Mouse (Mus musculus): Measurements from ENCODE around the gene Fkbp3. TPM values are rescaled to one million over a fixed set of nuclear protein-coding genes. Genes with fewer than 3 reads are reported as not detected.
"Not testable (repeated sequence)": the region's sequence is repeated elsewhere in the genome, so short reads cannot be mapped to it uniquely, and the experiment has no call there.

The Fkbp3 gene
- polyA plus RNA-seq (2015; fragmentation: Nextera tagmentation; extraction: Ambion mirVana): 340 and 409 TPM in 2 replicates

DNA sequence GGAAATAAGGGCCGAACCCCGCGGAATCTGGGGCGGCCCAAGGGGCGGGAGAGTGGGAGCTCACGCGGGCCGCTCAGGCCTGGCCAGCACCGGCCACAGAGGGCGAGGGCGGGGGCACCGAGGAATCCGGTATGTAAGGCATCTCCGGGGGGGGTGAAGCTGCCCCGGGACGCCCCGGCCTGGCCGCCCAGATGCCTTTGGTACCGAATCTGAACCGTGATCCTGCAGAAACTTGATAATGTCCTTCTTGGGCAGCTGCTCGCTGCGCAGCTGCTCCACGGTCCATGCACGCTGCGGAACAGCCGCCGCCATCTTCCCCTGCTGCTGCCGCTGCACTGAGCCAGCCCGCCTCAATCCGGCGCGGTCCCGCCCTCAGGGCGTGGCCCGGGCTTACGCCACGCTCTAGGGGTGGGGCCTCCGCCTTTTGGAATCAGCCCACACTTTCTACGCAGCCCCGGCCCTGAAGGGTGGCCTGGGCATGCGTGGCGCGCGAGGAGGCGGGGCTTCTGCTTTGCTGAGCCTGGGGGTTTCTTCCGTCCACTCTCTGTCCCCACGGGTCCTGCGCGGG lies at the start of gene Fkbp3:
Fkbp3 (minus strand) TSS at position 397 of the 568 bp plus-strand sequence.
- no peaks in the 10 kb centered on the region for H3K27me3 ChIP-seq (replicated peaks)
- peak within 1 kb of the TSS; percentile 90 for H3K27ac ChIP-seq
- WGBS: under 1% methylated on average over 48 of the region's 49 CpGs
- peak within 1 kb of the TSS; percentile 94 for H3K9ac ChIP-seq
- no peaks in the 10 kb centered on the region for H3K36me3 ChIP-seq
- peaks cover 5% of the 10 kb centered on the region; the same call in 1 of the 2 replicates for H3K4me1 ChIP-seq (replicated peaks)
- H3K4me3 ChIP-seq (replicated peaks): peak within 1 kb of the TSS; percentile 65
- H3K4me2 ChIP-seq (replicated peaks): peak within 1 kb of the TSS; percentile 64
- ATAC-seq: peak; percentile 99
- H3K9me3 ChIP-seq: no peaks in the 10 kb centered on the region

DNA sequence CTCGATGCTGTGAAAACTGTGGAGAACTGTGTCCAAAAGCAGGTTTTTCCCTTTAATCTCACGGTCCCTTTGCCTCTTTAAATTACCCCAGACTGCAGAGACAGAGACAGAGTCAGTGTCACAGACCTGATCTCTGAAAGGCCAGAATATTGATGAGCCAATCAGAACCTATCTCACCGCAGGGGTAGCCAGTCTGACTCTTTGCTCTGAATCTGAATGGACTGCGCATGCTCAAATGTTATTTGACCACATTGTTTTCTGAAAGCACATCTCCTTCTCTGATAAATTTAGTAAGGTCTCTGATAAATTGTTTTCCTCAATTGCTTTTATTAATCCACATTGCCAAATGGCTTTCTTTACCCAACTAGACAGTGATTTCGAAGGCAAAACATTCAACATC lies 45.6 kb upstream of the Fkbp3 start:
- Histone ChIP-seq H3K4me1 (replicated peaks) (no peaks in the 10 kb centered on the region), H3K36me3 (peaks cover 5% of the 10 kb centered on the region; the same call in 1 of the 2 replicates), H3K27me3 (replicated peaks) (no peaks in the 10 kb centered on the region), H3K4me3 (replicated peaks) (no peak overlapping the region), H3K4me2 (replicated peaks) (no peak overlapping the region), H3K9ac (no peak overlapping the region), H3K9me3 (no peaks in the 10 kb centered on the region), H3K27ac (no peak overlapping the region)
- 94% methylated on average over 5 of the region's 5 CpGs for WGBS
- no peak for ATAC-seq

DNA sequence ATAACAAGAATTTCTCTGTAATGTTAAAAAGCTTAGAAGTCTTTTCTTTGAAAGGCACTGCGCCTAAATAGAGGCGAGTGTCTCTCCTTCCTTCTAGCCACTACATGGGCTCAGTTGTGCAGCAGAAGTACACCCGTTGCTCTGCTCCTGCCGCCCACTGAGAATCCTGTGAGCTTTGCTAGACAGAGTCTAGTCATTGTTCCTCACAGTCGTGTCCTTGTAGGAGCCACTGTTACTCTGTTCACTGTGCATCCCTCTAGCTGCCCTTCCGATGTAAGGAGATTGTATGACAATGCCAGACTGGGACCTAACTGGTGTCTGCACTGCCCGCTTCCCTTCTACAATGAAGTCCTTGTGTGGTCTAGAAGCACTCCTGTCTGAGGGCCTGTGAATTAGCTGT lies 45.2 kb upstream of the Fkbp3 start:
- WGBS: 80% methylated on average over 7 of the region's 7 CpGs
- H3K9ac ChIP-seq: no peak overlapping the region
- H3K36me3 ChIP-seq: peaks cover 5% of the 10 kb centered on the region; the same call in 1 of the 2 replicates
- no peaks in the 10 kb centered on the region for H3K9me3 ChIP-seq
- H3K4me3 ChIP-seq (replicated peaks): no peak overlapping the region
- no peak for ATAC-seq
- no peak overlapping the region for H3K27ac ChIP-seq
- H3K4me1 ChIP-seq (replicated peaks): no peaks in the 10 kb centered on the region
- no peaks in the 10 kb centered on the region for H3K27me3 ChIP-seq (replicated peaks)
- H3K4me2 ChIP-seq (replicated peaks): no peak overlapping the region

DNA sequence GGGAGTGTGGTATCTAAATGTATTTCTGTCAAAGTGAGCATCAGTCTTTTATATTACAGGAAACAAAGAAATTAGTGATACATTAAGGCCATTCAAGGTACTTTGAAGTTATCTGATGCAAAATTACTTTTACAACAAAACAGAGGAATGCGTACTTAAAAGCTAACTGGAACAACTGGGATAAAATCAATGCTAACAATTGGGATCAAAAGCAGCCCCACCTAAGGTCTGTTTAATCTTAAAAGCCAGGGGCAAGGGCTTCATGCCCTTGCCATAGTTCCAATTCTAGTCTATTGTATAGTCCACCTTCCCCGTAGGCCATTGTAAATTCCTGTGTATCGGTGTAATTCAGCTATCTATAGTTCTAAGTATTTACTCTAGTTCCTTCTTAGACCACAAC lies 41.2 kb upstream of the Fkbp3 start:
- H3K9me3 ChIP-seq: not testable (repeated sequence)

DNA sequence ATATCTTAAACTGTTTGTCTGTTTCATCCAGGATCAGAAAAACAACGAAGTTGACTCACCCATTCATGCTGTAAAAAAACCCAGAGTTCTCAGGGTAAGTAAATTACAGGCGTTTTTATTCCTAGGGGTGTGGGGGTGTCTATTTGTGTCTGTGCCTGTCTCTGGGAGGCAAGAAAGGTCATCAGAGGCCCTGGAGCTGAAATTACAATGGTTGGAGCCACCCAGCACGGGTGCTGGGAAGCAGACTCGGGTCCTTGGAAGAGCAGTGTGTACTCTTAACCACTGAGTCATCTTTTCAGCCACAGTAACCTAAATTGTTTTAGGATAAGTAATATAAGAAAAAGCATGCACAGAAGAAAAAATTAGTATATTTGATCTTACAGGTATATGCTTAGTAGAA lies 40.1 kb upstream of the Fkbp3 start:
- no peaks in the 10 kb centered on the region for H3K4me1 ChIP-seq (replicated peaks)
- H3K9me3 ChIP-seq: no peaks in the 10 kb centered on the region
- 81% methylated on average over 4 of the region's 4 CpGs for WGBS
- H3K4me2 ChIP-seq (replicated peaks): no peak overlapping the region
- H3K4me3 ChIP-seq (replicated peaks): no peak overlapping the region
- ATAC-seq: no peak
- H3K36me3 ChIP-seq: 0 out of 2 replicates have a peak, but pooled peaks cover 2% of the 10 kb centered on the region
- H3K27ac ChIP-seq: no peak overlapping the region
- H3K27me3 ChIP-seq (replicated peaks): no peaks in the 10 kb centered on the region
- no peak overlapping the region for H3K9ac ChIP-seq

More for the DNA sequence above, 41.2 kb upstream of the Fkbp3 start:
- not testable (repeated sequence) for ATAC-seq; H3K36me3 ChIP-seq; H3K4me1 ChIP-seq (replicated peaks); H3K4me3 ChIP-seq (replicated peaks); H3K27me3 ChIP-seq (replicated peaks); H3K9ac ChIP-seq; H3K27ac ChIP-seq; H3K4me2 ChIP-seq (replicated peaks)
- WGBS: 78% methylated on average over 3 of the region's 3 CpGs

DNA sequence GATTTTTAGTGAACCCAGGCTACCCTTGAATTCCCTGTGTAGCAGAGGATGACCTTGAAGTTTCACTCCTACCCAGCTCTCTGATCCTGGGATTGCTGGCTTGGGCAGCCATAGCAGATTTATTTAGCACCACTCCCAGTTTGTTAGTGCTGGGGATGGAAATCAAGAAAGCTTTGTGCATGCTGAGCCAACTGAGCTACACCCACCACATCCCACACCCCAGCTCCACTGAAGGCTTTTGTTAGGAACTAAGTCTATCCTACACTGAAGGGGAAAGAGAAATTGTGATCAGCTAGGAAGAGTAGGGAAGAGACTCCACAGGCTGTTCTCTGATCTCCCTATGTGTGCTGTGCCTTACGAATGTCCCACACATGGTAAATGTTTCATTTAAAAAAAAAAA lies 39.0 kb upstream of the Fkbp3 start:
- ATAC-seq: no peak
- Histone ChIP-seq H3K4me3 (replicated peaks) (no peak overlapping the region), H3K27ac (no peak overlapping the region), H3K4me1 (replicated peaks) (no peaks in the 10 kb centered on the region), H3K4me2 (replicated peaks) (no peak overlapping the region), H3K9me3 (no peaks in the 10 kb centered on the region), H3K27me3 (replicated peaks) (no peaks in the 10 kb centered on the region), H3K9ac (no peak overlapping the region), H3K36me3 (0 out of 2 replicates have a peak, but pooled peaks cover 2% of the 10 kb centered on the region)
- WGBS: 85% methylated on average over 1 of the region's 1 CpGs

DNA sequence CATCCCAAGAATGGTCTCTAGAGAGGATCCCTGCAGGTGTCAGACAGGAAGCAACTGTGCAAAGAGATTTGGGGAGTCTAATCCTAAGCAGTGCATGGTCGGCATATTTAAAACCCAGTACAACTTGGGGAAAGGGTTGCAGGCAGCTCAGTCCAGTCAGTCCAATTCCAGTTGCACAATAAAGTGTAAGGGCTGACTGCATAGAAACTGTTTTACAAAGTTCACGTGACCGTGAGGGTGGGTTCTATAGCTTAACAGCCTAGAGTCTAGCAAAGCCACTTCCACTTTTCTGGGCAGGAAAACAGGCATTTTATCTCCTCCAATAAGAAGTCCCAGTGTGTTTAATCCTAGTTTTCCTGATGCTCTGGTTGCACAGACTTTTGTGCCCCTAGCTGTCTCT lies 37.7 kb upstream of the Fkbp3 start:
- Histone ChIP-seq H3K27ac (no peak overlapping the region), H3K4me2 (replicated peaks) (no peak overlapping the region), H3K9ac (no peak overlapping the region), H3K36me3 (0 out of 2 replicates have a peak, but pooled peaks cover 2% of the 10 kb centered on the region), H3K4me3 (replicated peaks) (no peak overlapping the region), H3K27me3 (replicated peaks) (no peaks in the 10 kb centered on the region), H3K4me1 (replicated peaks) (no peaks in the 10 kb centered on the region), H3K9me3 (no peaks in the 10 kb centered on the region)
- no peak for ATAC-seq
- 94% methylated on average over 3 of the region's 3 CpGs for WGBS

DNA sequence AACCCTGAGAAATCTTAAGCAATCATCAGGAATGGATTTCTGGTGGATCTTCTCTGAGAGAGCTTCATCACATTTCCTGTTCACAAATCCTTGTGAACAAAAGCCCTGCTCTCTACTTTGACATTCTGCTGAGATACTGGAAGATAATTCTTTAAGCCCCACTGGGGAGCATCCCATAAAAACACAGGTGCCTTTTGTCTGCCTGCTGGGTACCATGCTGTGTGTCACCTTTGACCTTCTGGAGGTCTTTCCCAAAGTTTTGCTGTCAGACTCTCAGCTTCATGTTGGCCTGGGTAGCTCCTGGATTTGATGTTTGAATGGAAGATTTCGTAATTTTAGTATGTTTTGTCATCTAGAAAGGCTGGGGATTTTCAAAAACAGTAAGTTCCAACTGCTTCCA lies 34.9 kb upstream of the Fkbp3 start:
- H3K36me3 ChIP-seq: no peaks in the 10 kb centered on the region
- H3K4me2 ChIP-seq (replicated peaks): no peak overlapping the region
- H3K27ac ChIP-seq: no peak overlapping the region
- WGBS: 74% methylated on average over 1 of the region's 1 CpGs
- H3K4me1 ChIP-seq (replicated peaks): no peaks in the 10 kb centered on the region
- no peak for ATAC-seq
- H3K9me3 ChIP-seq: no peaks in the 10 kb centered on the region
- no peak overlapping the region for H3K9ac ChIP-seq
- no peak overlapping the region for H3K4me3 ChIP-seq (replicated peaks)
- H3K27me3 ChIP-seq (replicated peaks): no peaks in the 10 kb centered on the region

DNA sequence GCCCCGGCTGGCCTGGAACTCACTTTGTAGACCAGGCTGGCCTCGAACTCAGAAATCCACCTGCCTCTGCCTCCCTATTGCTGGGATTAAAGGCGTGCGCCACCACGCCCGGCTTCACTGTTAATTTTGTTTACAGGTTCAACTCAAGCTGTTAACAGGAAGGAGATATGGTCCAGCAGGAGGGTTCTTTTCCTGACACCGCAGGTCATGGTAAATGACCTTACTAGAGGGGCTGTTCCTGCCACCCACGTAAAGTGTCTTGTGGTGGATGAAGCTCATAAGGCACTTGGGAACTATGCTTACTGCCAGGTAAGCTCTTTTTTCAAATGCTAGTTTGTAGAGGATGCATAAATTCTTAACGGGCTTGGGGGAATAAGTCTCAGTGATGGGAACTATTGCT lies 3.1 kb upstream of the Fkbp3 start:
- peak overlapping the region; percentile 65; the same call in 1 of the 2 replicates for H3K4me3 ChIP-seq (replicated peaks)
- H3K4me2 ChIP-seq (replicated peaks): peak overlapping the region; percentile 83
- WGBS: 68% methylated on average over 9 of the region's 9 CpGs
- H3K4me1 ChIP-seq (replicated peaks): peaks cover 5% of the 10 kb centered on the region; the same call in 1 of the 2 replicates
- H3K9me3 ChIP-seq: no peaks in the 10 kb centered on the region
- no peaks in the 10 kb centered on the region for H3K36me3 ChIP-seq
- no peaks in the 10 kb centered on the region for H3K27me3 ChIP-seq (replicated peaks)
- no peak overlapping the region for H3K9ac ChIP-seq
- no peak overlapping the region for H3K27ac ChIP-seq
- no peak for ATAC-seq

DNA sequence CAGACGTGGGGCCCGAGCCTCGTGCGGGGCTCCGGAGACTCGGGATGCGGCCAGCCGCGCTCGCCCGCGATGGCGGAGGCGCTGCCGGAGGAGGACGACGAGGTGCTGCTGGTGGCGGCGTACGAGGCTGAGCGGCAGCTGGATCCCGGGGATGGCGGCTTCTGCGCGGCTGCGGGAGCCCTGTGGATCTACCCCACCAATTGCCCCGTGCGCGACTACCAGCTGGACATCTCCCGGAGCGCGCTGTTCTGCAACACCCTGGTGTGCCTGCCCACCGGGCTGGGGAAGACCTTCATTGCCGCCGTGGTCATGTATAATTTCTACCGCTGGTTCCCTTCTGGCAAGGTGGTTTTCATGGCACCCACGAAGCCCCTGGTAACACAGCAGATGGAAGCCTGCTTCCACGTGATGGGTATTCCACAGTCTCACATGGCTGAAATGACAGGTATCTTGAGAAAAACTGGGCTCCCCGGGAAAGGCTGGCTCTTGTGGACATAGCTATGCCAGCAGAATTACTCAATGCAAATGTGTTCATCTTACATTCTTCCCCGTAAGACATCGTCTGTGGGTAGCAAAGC lies 2.0 kb upstream of the Fkbp3 start:
- H3K27me3 ChIP-seq (replicated peaks): no peaks in the 10 kb centered on the region
- no peaks in the 10 kb centered on the region for H3K36me3 ChIP-seq
- peak overlapping the region; percentile 65 for H3K27ac ChIP-seq
- peak overlapping the region; percentile 73 for H3K9ac ChIP-seq
- H3K4me2 ChIP-seq (replicated peaks): peak overlapping the region; percentile 83
- H3K9me3 ChIP-seq: no peaks in the 10 kb centered on the region
- WGBS: 0% methylated on average over 41 of the region's 41 CpGs
- H3K4me1 ChIP-seq (replicated peaks): peaks cover 5% of the 10 kb centered on the region; the same call in 1 of the 2 replicates
- peak overlapping the region; percentile 65 for H3K4me3 ChIP-seq (replicated peaks)
- ATAC-seq: peak; percentile 7

DNA sequence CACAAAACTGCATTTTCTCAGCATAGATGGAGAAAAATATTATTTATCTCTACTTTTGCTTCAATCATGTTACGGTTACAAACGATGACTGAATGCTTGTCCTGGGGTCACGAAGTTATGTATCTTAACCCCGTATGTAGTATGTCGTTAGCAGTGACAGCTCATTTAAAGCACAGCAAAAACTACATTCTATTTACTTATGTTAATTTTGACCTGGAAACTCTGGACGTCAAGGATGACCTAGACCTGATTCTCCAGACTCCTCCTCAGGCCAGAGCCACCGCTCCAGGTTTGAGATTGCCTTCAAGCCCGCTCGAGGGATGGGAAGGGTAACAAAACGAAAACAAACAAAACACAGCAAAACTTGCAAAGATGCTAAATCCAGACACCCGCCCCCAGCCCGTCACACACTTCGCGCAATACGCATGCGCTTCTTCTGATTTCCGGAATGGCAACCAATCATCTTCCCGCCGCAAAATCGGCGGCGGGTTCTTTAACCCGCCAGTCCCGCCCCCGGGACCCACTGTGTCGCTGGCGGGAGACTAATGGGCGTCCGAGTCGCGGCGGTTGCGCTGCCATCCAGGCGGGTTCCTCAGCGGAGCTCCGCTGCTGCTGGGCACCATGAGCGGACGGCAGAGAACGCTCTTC lies 1.4 kb upstream of the Fkbp3 start, which contains the start of gene Fancm:
Fancm (plus strand) TSS at position 519 of the 648 bp plus-strand sequence.
- peak within 1 kb of the TSS; percentile 83 for H3K4me2 ChIP-seq (replicated peaks)
- H3K4me1 ChIP-seq (replicated peaks): peaks cover 5% of the 10 kb centered on the region; the same call in 1 of the 2 replicates
- WGBS: 2% methylated on average over 39 of the region's 39 CpGs
- peak within 1 kb of the TSS; percentile 65 for H3K4me3 ChIP-seq (replicated peaks)
- H3K9ac ChIP-seq: peak within 1 kb of the TSS; percentile 73
- ATAC-seq: peak; percentile 60
- H3K9me3 ChIP-seq: no peaks in the 10 kb centered on the region
- H3K36me3 ChIP-seq: no peaks in the 10 kb centered on the region
- H3K27ac ChIP-seq: peak within 1 kb of the TSS; percentile 90
- H3K27me3 ChIP-seq (replicated peaks): no peaks in the 10 kb centered on the region

DNA sequence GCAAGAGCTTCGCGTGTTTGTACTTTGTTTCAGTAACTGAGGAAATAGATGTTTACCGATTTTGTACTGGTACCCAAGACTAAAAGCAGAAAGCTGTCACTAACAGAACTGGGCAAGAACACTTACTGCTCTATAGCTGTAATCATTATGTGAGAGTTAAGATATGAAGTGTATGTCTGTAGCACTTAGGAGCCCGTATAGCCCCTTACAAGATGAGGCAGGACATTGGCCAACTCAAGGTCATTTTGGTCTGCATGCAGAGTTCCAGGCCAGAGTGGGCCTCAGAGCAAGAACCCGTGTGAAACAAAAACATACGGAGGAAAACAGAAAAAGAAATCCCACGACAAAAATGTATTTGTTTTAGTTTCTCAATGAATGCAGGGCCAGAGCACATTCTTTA lies 844 bp upstream of the Fkbp3 start:
- peaks cover 5% of the 10 kb centered on the region; the same call in 1 of the 2 replicates for H3K4me1 ChIP-seq (replicated peaks)
- H3K9ac ChIP-seq: no peak overlapping the region
- no peak for ATAC-seq
- 0 out of 2 replicates have a peak overlapping the region, but pooled peaks have one; percentile 90 for H3K27ac ChIP-seq
- H3K36me3 ChIP-seq: no peaks in the 10 kb centered on the region
- peak overlapping the region; percentile 65 for H3K4me3 ChIP-seq (replicated peaks)
- WGBS: 39% methylated on average over 7 of the region's 7 CpGs
- peak overlapping the region; percentile 64 for H3K4me2 ChIP-seq (replicated peaks)
- H3K9me3 ChIP-seq: no peaks in the 10 kb centered on the region
- H3K27me3 ChIP-seq (replicated peaks): no peaks in the 10 kb centered on the region
